Mouse (Mus musculus): ENCODE results near the gene Phactr3.

- TF ChIP-seq POLR2AphosphoS2 (IDR thresholded peaks at IDR 0.05; ENCODE audit: insufficient read length, low read depth): no peak
- no peak for TF ChIP-seq TCF3 (IDR thresholded peaks at IDR 0.05; ENCODE audit: insufficient read length, low read depth)
- TF ChIP-seq USF1 (IDR thresholded peaks at IDR 0.05; ENCODE audit: low read depth): no peak
- TF ChIP-seq CEBPB (IDR thresholded peaks at IDR 0.05; ENCODE audit: insufficient read depth, poor library complexity, severe bottlenecking): no peak
- TF ChIP-seq TCF12 (IDR thresholded peaks at IDR 0.05; ENCODE audit: insufficient read depth, poor library complexity, severe bottlenecking): no peak
- TF ChIP-seq POLR2A (IDR thresholded peaks at IDR 0.05; ENCODE audit: insufficient read length, low read depth): no peak
These were observed 18.7 kb downstream of the Phactr3 start for GRCm38 (mm10) chr2:178137518-178137917.

All from myocyte (in vitro differentiated cells).